Mouse (Mus musculus) frontal cortex, postnatal 10 days (tissue): ENCODE data around the gene Zfp326.
"Not testable (repeated sequence)": the region's sequence is repeated elsewhere in the genome, so short reads cannot be mapped to it uniquely, and the experiment has no call there.

ENCODE experiments used
- DNase-seq, 2 experiments: peaks; one replicate each; pipeline ENCODE4 v3.0.0; 2022; ENCODE audit warnings: low spot score in 2 of 2, mixed read lengths in 1 of 2

The Zfp326 gene

DNA sequence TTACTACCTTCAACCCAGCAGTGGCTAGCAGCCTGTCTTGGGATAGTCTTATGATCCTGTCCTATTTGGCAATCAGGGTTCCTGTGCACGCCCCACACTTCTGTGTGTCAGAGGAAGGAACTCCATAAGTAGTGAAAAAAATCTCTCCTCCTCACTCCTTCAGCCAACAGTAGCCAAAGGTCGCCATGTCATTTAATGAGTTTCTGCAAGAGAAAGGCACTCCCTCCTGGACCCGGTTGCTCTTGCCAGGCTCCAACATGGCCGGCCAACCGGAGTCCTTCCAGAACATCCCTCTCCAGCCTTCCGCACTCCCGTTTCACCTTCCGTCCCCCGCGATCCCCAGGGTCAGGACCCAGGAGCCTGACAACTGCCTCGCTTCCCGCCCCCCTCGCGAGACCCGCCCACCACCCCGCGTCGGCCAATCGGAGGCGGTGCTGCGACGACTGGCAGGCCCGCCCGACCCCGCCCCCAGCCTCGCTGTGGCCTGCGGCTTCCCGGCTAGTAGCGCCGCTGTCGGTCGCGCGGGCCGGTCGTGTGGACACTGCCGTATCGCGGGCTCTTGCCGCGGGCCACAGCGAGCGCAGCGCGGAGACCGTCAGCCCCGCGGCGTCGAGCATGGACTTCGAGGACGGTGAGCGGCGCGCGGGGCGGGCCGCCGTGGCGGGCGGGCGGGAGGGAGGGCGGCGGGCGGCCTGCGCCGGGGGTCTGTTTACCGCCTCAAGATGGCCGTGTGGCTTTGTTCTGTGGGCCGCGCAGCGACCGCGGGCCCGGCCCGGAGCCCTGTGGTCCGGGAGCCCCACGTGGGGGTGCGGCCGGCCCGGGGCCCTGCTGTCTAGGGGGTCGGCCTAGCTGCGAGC is at the start of gene Zfp326:
Gene Zfp326, plus strand, starts transcription at position 498 of the 857 bp plus-strand sequence.
- DNase-seq = peak; percentile 79 to 86

DNA sequence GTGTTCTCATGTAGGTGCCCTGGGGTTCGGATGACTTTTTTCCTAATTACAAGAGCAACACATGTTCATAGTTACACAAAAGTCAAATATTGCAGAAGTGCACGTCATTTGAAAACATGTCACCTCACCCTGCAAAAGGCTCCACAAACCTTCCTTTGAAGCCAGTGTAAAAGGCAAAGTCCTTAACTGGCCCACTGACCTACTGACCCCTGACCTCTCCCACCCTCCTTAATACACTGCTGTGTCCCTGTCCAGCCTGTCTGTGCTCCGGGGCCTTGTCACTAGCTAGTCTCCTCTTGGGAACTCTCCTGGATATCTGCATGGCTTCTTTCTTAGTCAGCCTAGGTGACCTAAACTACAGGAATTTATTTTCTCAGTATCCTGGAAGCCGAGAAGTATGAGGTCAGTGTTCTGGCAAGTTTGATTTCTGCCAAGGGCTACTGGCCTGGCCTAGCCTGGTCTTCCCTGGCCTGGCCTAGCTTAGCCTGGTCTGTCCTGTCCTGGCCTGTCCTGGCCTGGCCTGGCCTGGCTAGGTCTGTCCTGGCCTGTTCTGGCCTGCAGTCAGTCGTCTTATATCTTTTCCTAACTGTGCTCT is 49.4 kb upstream of the Zfp326 start:
- DNase-seq = no peak

DNA sequence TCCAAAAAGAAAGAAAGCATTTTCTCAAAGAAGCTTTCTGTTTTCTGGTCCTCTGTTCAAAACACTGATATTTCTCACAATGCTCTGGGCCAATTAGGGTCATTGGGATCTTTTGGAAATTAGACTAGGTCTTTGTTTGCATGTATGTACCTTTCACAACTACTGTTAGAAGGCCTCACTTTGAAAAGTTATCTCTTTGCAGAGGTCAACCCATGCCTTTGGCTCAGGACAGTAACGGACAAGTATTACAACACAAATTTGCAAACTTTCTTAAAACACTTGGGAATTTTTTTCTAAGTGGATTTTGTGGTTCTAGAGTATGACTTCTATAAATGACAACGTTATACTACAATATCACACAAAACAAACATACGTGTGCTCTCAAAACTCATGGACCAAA is 48.3 kb upstream of the Zfp326 start:
- DNase-seq = no peak

DNA sequence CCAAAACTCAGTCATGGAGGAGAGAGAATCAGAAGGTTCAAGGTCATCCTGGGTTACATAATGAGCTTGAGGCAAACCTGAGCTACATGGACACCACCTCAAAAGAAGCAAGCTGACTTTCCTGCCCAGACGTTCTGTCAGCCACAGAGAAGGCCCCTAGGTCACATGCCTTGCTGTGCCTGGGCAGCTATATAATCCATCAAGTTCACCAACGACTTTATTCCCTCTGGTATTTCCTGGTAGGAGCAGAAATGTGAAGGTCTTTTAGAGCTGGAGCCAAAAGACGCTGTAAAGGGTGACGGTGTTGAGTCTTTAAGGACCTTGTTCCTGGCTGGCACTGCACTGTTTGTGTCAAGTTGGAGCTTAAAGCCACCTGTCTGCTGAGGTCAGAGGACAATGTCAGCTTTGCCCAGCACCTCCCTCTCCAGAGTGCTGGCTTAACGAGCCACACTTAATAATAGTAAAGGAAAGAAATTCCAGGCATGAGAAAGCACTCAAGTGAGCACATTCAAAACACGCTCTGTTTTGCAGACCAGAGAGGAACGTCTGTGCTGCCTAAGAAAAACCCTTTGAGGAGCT is 47.3 kb upstream of the Zfp326 start:
- no peak for DNase-seq

DNA sequence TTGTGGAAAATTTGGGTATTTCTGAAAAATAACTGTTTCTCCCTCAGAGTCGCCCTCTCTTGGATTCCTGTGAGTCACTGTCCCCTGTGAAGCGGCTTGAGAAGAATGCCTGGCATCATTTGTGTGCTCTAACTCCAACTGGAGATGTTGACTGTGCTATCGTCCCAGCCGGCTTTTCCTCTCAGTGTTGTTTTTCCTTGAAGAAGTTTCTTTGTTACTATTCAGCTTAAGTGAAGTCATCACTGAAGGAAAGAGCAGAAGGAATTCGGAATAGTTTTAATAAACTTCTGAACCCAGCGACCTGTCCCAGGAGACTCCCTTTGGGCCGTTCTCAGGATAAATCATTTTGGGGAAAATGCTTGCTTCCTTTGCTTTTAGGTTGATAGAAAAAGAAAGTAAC is 44.2 kb upstream of the Zfp326 start:
- DNase-seq = no peak

DNA sequence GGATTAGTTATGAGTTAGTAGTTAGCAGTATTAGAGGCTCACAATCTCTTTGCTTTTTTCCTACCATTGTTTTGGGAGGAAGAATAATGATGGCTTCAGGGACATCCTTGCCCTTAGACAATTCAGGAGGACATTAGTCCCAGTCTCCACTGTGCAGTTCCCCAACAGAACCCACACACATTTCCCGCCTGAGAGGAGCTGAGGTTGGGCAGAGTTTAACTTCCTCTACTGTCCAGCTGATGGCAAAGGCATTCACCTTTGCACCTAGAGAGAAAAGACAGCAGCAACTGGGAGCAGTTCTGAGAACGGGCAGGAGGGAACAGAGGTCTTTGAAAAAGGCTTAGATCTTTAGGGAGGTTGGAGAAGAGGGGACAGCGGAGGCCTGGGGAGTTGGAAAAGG is 42.4 kb upstream of the Zfp326 start:
- no peak for DNase-seq

DNA sequence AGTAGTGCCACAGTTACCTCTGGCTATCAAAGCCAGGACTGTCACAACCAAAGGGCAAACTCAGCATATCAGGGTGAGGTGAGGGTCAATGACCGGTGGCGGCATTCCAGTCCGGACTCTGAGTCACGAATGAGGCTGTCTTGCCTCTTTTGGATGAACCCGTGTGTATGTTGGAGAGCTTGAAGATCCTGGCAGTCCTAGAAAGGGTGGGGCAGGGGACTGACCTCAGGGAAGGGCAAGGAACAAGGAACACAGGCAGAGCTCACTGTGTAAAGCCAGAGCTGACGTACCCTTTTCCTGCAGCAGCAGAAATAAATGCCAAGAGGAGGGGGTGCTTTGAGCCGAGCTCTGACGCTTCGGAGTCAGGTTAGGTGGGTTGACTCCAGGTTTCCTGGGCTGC is 40.4 kb upstream of the Zfp326 start:
- DNase-seq = no peak

DNA sequence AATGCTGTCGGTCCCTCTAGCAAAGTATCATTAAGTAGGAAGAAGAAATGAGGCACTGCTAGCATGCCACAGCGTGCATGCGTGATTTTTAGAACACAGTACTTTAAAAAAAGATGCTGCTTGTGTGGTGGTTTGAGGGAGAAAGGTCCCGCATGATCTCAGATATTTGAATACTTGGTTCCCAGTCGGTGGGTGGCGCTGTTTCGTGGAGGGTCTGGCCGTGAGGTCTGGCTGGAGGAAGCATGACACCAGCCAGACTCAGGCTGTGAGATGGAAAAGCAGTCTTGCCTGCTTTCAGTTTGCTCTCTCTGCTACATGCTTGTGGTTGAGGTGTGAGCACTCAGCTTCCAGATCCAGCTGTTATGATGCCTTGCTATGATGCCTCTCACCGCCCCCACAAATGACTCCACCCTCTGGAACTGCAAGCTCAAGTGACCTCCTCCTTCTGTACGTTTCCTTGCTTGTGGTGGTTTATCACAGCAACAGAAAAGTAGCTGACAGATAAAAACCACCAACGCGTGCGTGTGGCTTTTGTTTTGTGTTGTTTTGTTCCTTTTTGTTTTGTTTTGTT is 36.5 kb upstream of the Zfp326 start:
- no peak for DNase-seq

DNA sequence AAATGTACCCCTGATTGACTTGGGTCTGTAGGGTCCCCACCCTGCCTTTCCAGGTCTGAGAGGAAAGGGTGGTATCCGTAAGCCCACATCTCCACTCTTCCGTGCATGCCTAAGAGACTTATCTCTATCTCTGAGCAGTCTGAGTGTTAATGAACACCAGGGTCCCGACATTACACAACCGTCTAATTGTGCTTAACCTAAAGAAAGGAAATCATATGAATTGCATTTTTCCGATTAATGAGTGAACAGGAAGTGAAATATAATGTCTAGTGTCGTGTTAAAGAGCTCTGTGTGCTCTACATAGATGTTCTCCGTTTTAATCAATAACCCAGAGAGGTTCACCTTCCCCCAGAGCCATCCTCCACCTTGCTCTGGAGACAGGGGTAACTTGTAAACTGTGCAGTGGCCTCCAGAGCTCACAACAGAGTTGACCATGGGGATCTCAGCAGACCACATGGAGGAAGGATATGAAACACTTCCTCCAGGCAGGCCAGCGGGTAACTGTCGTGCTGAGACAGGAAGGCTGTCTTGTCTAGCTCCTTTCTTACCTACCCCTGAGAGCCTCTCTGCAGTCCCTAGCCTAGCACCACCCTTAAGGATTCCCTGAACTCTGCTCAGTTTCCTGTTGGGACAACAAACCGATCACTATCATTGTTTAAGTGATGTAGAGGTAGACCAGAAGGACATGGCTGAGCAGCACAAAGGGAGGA is 32.2 kb upstream of the Zfp326 start:
- DNase-seq = no peak

DNA sequence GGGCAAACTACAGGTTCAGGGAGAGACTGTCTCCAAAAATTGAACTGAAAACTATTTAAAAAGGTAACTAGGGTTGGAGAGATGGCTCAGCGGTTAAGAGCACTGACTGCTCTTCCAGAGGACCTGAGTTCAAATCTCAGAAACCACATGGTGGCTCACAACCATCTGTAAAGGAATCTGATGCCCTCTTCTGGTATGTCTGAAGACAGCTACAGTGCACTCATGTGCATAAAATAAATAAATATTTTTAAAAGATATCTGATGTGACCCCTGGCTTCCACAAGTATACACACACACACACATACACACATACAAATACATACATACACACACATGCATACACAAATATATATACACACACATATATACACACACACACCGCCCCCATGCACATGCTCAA is 31.3 kb upstream of the Zfp326 start:
- DNase-seq = no peak

DNA sequence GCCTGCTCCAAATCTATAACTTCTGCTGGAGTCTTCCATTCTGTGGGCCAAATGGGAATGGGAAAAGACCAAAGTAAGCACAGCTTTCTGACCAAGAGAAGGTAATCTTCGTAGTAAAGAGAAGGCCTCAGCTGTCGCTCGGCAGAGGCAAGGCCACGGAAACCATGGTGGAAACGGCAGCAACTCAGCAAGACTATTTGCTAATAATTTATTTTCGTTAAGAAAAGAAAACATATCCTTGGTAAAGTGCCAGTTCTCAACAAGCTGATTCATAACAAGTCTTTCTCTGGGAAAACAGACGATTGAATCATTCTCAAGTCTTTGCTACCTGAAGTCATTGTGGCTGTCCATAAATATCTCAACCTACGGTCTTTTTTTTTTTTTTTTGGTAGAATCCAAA is 28.6 kb upstream of the Zfp326 start:
- no peak for DNase-seq

DNA sequence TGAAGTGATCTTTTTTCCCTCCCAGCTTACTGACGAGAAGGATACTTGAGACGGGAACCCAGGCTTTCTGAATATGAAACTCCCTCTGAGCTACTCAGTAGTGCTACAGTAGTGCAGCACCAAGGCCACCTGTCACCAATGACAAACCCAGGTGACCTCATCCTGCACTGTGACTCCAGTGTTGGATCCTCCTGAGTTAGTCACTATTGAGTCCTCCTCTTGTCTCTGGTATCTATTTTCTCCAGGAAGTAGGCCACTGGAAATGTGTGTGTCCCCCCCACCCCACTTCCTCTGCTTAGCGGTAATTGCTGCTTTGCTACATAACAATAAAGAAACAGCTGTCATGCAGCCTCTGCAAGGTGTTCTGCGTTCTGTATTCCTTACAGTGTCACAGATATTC is 27.1 kb upstream of the Zfp326 start:
- DNase-seq = no peak

DNA sequence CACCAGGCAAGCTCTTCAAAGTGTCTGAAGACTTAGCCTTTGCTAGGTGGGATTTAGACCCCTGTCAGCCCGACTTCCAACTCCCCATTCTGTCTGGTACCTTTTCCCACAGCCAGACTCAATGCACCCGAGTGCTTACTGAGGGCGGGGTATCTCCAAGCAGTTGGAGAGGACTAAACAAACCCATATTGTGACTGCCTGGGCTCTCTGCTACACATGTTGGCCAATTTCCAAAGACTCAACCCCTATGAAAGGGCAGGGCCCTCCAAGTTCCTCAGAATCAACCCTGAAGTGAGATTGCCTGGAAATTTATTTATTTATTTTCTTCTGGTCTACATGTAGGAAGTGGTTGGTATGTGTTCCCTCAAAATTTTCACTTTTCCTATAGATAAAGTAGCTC is 26.7 kb upstream of the Zfp326 start:
- no peak for DNase-seq

DNA sequence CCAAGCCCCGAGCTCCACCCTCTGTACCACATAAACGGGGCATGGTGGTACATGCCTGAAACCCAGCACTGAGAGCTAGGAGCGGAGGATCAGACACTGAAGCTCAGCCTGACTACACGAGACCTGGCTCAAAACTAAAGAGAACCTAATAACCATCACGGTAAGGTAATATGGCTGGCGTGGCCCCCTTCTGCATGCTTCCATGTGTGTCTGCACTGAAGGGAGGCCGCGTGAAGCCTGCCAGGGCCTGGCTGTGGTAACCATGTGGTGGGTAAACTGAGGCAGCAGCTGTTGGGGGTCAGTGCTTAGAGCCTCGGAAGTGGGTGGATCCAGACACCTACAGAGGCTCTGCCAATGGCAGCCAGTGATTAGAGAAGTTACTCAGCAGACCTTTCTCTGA is 23.1 kb upstream of the Zfp326 start:
- DNase-seq = no peak

DNA sequence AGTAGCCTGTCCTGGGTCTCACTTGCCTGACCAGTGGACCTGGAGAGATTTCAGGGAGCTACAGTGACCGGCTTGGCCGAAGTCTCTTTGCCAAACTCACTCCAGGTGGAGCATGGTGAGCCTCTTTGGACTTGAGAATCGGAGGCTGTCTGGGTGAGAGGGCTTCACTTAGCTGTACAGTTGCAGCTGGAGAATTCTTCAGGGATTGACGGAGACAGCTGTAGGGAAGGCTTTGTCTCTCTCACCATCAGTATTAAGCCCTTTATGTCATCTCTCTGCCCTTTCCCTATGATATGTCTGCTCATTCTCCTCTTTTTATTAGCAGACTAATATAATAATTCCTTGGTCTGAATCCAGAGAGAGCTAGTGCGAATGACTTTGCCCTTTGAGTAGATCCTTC is 18.9 kb upstream of the Zfp326 start:
- no peak for DNase-seq

DNA sequence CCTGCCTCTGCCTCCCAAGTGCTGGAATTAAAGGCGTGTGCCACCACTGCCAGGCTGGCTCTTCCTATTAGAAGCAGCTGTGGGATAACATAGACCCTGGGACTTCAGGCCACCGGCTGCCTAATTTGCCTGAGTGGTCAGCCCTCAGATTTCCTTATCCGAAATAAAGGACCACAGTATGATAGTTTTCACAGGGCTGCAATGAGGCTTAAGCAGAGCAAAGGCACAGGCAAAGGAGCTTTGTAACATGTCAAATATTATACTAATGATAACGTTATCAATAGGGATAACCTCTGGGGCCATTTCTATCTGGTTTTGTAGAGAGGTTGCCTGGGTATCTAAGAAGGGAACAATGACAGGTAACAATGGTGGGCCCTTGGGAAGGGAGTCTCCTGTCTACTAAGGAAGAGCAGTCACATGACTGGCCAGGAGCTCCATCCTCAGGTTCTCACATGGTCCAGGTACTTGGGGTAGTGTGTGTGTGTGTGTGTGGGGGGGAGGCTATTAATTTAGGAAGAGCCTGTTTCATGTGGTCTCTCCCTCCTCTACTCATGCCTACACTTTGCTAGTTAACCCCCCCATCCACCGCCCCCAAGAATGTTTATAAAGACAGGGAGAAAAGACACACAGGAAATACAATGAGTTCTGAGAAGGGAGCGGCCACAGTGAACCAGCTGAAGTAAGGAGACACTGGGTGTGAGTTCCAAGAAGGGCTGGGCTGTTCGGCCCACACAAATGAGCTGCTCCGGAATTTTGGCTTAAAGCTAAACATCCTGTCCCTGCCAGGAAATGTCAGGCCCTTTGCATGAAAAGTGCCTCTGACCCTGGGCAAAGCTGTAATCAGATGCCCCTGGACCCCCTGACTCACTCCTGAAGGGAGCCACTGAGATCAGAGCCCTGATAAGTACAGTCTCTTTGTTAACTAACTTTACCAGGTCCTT is 17.3 kb upstream of the Zfp326 start:
- no peak for DNase-seq

DNA sequence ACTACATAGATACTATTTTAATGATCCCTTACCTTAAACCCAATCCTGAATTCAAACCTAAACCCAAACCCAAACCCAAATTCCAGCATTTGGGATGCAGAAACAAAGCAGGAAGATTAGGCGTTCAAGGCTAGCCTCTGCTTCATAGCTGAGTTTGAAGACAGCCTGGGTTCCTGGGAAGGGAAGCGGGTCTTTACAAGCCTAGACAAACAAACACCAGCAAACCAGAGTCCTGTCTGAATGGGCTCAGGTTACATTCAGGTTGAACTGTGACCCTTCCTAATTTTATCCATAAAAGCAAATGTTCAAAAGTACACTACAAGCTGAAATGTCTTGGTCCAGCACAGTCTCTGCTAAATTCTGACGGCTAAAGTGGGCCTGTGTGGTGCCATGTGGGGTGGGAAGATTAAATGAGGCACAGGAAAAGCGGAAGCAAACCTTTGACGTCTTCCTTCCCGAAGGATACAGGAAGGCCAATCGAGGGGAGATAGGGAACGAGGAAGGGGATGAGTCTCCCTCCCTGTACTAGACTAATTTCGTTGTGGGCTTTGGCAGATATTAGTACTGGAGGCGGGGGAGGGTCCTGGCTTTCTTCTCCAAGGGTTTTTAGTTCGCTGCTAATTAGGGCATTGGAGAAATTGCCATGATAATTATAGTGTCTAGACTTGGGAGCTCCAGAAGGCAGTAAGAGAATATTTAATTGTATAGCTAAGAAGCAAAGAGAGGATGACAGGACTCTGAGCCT is 16.5 kb upstream of the Zfp326 start:
- DNase-seq = no peak

DNA sequence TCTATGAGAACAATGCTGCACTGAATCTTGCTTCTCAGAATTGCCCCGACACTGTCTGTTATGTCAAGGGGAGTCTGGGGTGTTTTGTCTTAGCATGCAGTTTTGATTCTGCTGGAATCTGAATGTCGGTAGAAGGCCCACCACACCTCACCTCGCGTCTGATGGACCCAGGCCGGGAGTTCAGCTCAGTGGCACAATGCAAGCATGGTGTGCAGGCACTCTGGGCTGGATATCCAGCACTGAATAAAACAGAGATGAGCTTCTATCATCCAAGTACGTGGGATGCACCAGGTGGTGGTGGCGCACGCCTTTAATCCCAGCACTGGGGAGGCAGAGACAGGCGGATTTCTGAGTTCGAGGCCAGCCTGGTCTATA is 15.9 kb upstream of the Zfp326 start:
- DNase-seq = no peak

DNA sequence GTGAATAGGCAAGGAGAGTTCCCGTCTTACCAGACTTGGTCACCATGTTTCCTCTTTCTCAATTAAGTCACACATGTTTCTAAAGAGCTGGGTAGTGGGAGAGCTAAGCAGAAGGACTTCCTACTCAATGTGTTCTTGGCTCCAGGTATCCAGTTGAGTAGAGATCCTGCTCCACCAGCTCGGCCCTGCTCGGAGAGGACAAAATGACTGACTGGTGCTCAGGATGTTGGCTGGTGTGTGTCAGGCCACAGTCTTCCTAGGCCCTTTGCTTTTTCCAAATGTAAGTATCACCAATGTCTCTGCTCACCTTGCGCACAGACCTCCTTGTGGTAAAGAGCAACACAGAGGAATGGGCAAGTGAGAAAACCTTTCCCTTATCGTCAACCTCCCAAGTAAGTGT is 14.7 kb upstream of the Zfp326 start:
- no peak for DNase-seq

DNA sequence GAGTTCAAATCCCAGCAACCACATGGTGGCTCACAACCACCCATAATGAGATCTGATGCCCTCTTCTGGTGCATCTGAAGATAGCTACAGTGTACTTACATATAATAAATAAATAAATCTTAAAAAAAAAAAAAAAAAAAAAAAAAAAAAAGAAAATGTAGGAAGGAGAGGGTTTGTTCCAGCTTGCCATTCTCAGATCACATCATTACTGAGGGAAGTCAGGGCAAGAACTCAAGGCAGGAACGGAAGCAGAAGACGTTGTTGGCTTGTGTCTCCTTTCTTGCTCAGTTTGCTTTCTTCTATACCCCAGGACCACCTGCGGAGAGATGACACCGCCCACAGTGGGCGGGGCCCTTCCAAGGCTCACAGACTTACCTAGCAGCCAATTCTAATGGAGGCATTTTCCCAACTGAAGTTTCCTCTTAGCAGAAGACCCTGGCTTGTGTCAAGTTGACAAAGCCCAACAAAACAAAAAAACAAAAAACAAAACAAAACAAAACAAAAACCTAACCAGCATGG is 11.2 kb upstream of the Zfp326 start:
- DNase-seq = not testable (repeated sequence)
